Mouse (Mus musculus) myocyte (in vitro differentiated cells): ENCODE measurements around the gene Zdhhc8. TPM values are rescaled to one million over a fixed set of nuclear protein-coding genes. Genes with fewer than 3 reads are reported as not detected.

Experiments
- H3K27me3 ChIP-seq: one replicate; pipeline ENCODE4 v1.6.1; 2011; ENCODE audit not compliant: control insufficient read depth, insufficient read depth, insufficient read length
- H3K36me3 ChIP-seq: one replicate; pipeline ENCODE4 v1.6.1; 2011; ENCODE audit not compliant: control insufficient read depth, insufficient read depth
- H3K4me2 ChIP-seq: one replicate; pipeline ENCODE4 v1.6.1; 2011; ENCODE audit warnings: low read depth, control low read depth
- H3K4me3 ChIP-seq: one replicate; pipeline ENCODE4 v1.5.1; 2011; ENCODE audit warnings: mild to moderate bottlenecking, control low read depth, moderate library complexity
- H3K79me2 ChIP-seq: one replicate; pipeline ENCODE4 v1.6.1; 2011; ENCODE audit not compliant: control insufficient read depth, insufficient read depth
- H3ac ChIP-seq: one replicate; pipeline ENCODE4 v1.6.1; 2011; ENCODE audit not compliant: control insufficient read depth, insufficient read length
- CEBPB ChIP-seq: IDR thresholded peaks from 2 replicates; pipeline ENCODE4 v1.6.1; 2011; ENCODE audit warnings: mild to moderate bottlenecking, moderate library complexity; ENCODE audit not compliant: poor library complexity, insufficient read depth, severe bottlenecking
- E2F4 ChIP-seq: IDR thresholded peaks from one replicate; pipeline ENCODE4 v1.6.1; 2011; ENCODE audit warnings: mild to moderate bottlenecking, control low read depth, moderate library complexity; ENCODE audit not compliant: insufficient read depth
- MAX ChIP-seq: IDR thresholded peaks from one replicate; pipeline ENCODE4 v1.6.1; 2011; ENCODE audit warnings: low read depth, mild to moderate bottlenecking, control low read depth
- MYOD1 ChIP-seq, 3 experiments: IDR thresholded peaks; one replicate each; pipeline ENCODE4 v1.6.1; 2011; ENCODE audit warnings: control low read depth in 2 of 3, low read depth in 2 of 3, mild to moderate bottlenecking in 2 of 3, moderate library complexity in 1 of 3; ENCODE audit not compliant: insufficient read length in 2 of 3, control insufficient read depth in 1 of 3
- MYOG ChIP-seq, 3 experiments: IDR thresholded peaks; one replicate each; pipeline ENCODE4 v1.6.1; 2011; ENCODE audit warnings: control low read depth in 2 of 3, low read depth in 2 of 3, mild to moderate bottlenecking in 2 of 3; ENCODE audit not compliant: insufficient read length in 2 of 3, control insufficient read depth in 1 of 3, insufficient read depth in 1 of 3
- POLR2A ChIP-seq: IDR thresholded peaks from one replicate; pipeline ENCODE4 v1.6.1; 2011; ENCODE audit warnings: low read depth, mild to moderate bottlenecking, control low read depth, moderate library complexity; ENCODE audit not compliant: insufficient read length
- POLR2AphosphoS2 ChIP-seq: IDR thresholded peaks from one replicate; pipeline ENCODE4 v1.6.1; 2011; ENCODE audit warnings: low read depth, control low read depth; ENCODE audit not compliant: insufficient read length
- REST ChIP-seq: IDR thresholded peaks from one replicate; pipeline ENCODE4 v1.6.1; 2011; ENCODE audit warnings: mild to moderate bottlenecking, control low read depth, moderate library complexity; ENCODE audit not compliant: insufficient read depth, insufficient read length
- SRF ChIP-seq: IDR thresholded peaks from one replicate; pipeline ENCODE4 v1.6.1; 2011; ENCODE audit warnings: low read depth; ENCODE audit not compliant: control insufficient read depth, insufficient read length
- TCF12 ChIP-seq: IDR thresholded peaks from one replicate; pipeline ENCODE4 v1.6.1; 2011; ENCODE audit warnings: mild to moderate bottlenecking, control low read depth; ENCODE audit not compliant: poor library complexity, insufficient read depth, severe bottlenecking
- TCF3 ChIP-seq: IDR thresholded peaks from one replicate; pipeline ENCODE4 v1.6.1; 2011; ENCODE audit warnings: low read depth, control low read depth; ENCODE audit not compliant: insufficient read length
- USF1 ChIP-seq: IDR thresholded peaks from one replicate; pipeline ENCODE4 v1.6.1; 2011; ENCODE audit warnings: low read depth, mild to moderate bottlenecking, control low read depth, moderate library complexity
- polyA plus RNA-seq: library from polyadenylated mRNA; unstranded; fragments of >200 nt; fragmentation: generic; extraction: Trizol; gene quantifications from one replicate; pipeline ENCODE4 v1.2.1, GENCODE M21; 2012; ENCODE audit warnings: missing spikeins

Zdhhc8 gene
- polyA plus RNA-seq, 1 experiment: 26.1 TPM

- Histone ChIP-seq H3K4me3 (no peak overlapping the region), H3K79me2 (peaks cover 22% of the 10 kb centered on the region), H3K36me3 (peaks cover 23% of the 10 kb centered on the region), H3K4me2 (peak overlapping the region; percentile 75), H3ac (no peak overlapping the region), H3K27me3 (no peaks in the 10 kb centered on the region)
- no peak for TF ChIP-seq CEBPB
- no peak for TF ChIP-seq TCF12
- TF ChIP-seq POLR2A: no peak
- TF ChIP-seq E2F4: no peak
- TF ChIP-seq POLR2AphosphoS2: peak; percentile 56
- no peak for TF ChIP-seq SRF
- TF ChIP-seq MYOD1 (IDR thresholded peaks at IDR 0.05; ENCODE audit: control insufficient read depth in 1 of 3, insufficient read length in 2 of 3, low read depth in 2 of 3): no peak
Measured at GRCm38 (mm10) chr16:18236676-18237501, 2.0 kb upstream of the Zdhhc8 start.

- Histone ChIP-seq H3K36me3 (peaks cover 14% of the 10 kb centered on the region), H3K79me2 (peaks cover 36% of the 10 kb centered on the region), H3K27me3 (no peaks in the 10 kb centered on the region), H3K4me2 (peak overlapping the region; percentile 75), H3ac (peak overlapping the region; percentile 63), H3K4me3 (peak overlapping the region; percentile 64)
- TF ChIP-seq TCF12 (no peak), MYOG (IDR thresholded peaks at IDR 0.05; ENCODE audit: control insufficient read depth in 1 of 3, insufficient read depth in 1 of 3, insufficient read length in 2 of 3, low read depth in 2 of 3) (peak in 2 of 3 experiments; percentile 28 to 74), SRF (no peak), TCF3 (no peak), POLR2A (no peak), MAX (no peak), POLR2AphosphoS2 (peak; percentile 54), MYOD1 (IDR thresholded peaks at IDR 0.05; ENCODE audit: control insufficient read depth in 1 of 3, insufficient read length in 2 of 3, low read depth in 2 of 3) (peak in 2 of 3 experiments; percentile 76 to 79), USF1 (no peak), E2F4 (no peak), REST (no peak), CEBPB (no peak)
Measured at GRCm38 (mm10) chr16:18235389-18236065, 591 bp upstream of the Zdhhc8 start.

- peak overlapping the region; percentile 63 for H3ac ChIP-seq
- H3K36me3 ChIP-seq: peaks cover 9% of the 10 kb centered on the region
- peak overlapping the region; percentile 64 for H3K4me3 ChIP-seq
Measured at GRCm38 (mm10) chr16:18233919-18234670, 841 bp downstream of the Zdhhc8 start.

GRCm38 (mm10) chr16:18233451-18233850 lies 1.5 kb downstream of the Zdhhc8 start:
- H3K4me2 ChIP-seq: peak overlapping the region; percentile 74
- peaks cover 50% of the 10 kb centered on the region for H3K79me2 ChIP-seq
- TF ChIP-seq MYOG (IDR thresholded peaks at IDR 0.05; ENCODE audit: control insufficient read depth in 1 of 3, insufficient read depth in 1 of 3, insufficient read length in 2 of 3, low read depth in 2 of 3) (no peak), POLR2A (no peak), E2F4 (no peak), REST (no peak), MYOD1 (IDR thresholded peaks at IDR 0.05; ENCODE audit: control insufficient read depth in 1 of 3, insufficient read length in 2 of 3, low read depth in 2 of 3) (no peak), CEBPB (no peak), MAX (no peak), TCF12 (no peak), POLR2AphosphoS2 (no peak)
- no peak overlapping the region for H3ac ChIP-seq
- H3K36me3 ChIP-seq: peaks cover 3% of the 10 kb centered on the region
- H3K27me3 ChIP-seq: no peaks in the 10 kb centered on the region
- H3K4me3 ChIP-seq: peak overlapping the region; percentile 64

More at GRCm38 (mm10) chr16:18233919-18234670, 841 bp downstream of the Zdhhc8 start:
- Histone ChIP-seq H3K79me2 (peaks cover 44% of the 10 kb centered on the region), H3K4me2 (peak overlapping the region; percentile 74), H3K27me3 (no peaks in the 10 kb centered on the region)
- no peak for TF ChIP-seq MAX
- no peak for TF ChIP-seq SRF
- no peak for TF ChIP-seq TCF12
- no peak for TF ChIP-seq TCF3
- no peak for TF ChIP-seq MYOD1 (IDR thresholded peaks at IDR 0.05; ENCODE audit: control insufficient read depth in 1 of 3, insufficient read length in 2 of 3, low read depth in 2 of 3)
- no peak for TF ChIP-seq MYOG (IDR thresholded peaks at IDR 0.05; ENCODE audit: control insufficient read depth in 1 of 3, insufficient read depth in 1 of 3, insufficient read length in 2 of 3, low read depth in 2 of 3)
- no peak for TF ChIP-seq CEBPB
- TF ChIP-seq POLR2AphosphoS2: no peak
- TF ChIP-seq REST: no peak
- TF ChIP-seq E2F4: no peak
- TF ChIP-seq USF1: no peak
- no peak for TF ChIP-seq POLR2A
